31 mouse cellular contexts compared by ENCODE assay signal in the genomic region with DNA sequence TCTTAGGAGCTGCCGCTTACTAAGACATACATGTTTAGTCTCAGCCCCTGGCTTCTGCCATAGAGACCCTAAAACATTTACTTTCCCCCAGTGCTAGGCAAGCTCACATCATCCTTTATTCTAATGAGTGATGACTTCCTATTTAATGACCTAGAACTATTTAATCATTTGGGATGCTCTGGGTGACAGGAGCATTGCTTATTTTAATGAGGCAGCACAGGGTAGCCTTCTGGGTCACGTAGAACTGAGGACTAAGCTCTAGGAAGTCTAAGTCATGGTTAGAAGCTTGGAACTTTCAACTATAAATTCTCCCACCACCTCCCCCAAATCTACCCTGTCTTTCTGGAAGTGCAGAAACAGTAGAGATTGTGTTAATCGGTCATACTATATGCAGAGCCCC.
"Had no signal": no experiment of that assay in that cellular context is flagged by ENCODE, and none has a peak within 500 bp of the region (broad histone marks: within the 10 kb centered on the region; RNA-seq: fewer than 3 reads in every experiment).

No protein-coding gene starts in this region.

- H3K9ac ChIP-seq: limb, embryonic 12.5 days; limb, embryonic 13.5 days; limb, embryonic 15.5 days; liver, embryonic 12.5 days; liver, embryonic 13.5 days; liver, embryonic 14.5 days; liver, embryonic 15.5 days; liver, postnatal 0 days; lung, embryonic 14.5 days; lung, embryonic 15.5 days; midbrain, embryonic 12.5 days; midbrain, embryonic 13.5 days; midbrain, embryonic 15.5 days; neural tube, embryonic 12.5 days had no signal

- H3K36me3 ChIP-seq: limb, embryonic 10.5 days; limb, embryonic 12.5 days; limb, embryonic 13.5 days; limb, embryonic 15.5 days; liver, embryonic 12.5 days; liver, embryonic 13.5 days; liver, embryonic 15.5 days; lung, embryonic 15.5 days; midbrain, embryonic 10.5 days; midbrain, embryonic 12.5 days; midbrain, embryonic 13.5 days; midbrain, embryonic 15.5 days; neural tube, embryonic 12.5 days had no signal

- H3K27ac ChIP-seq: limb, embryonic 10.5 days; limb, embryonic 12.5 days; limb, embryonic 13.5 days; limb, embryonic 15.5 days; liver, embryonic 12.5 days; liver, embryonic 13.5 days; liver, embryonic 14.5 days; liver, embryonic 15.5 days; lung, embryonic 15.5 days; midbrain, embryonic 10.5 days; midbrain, embryonic 12.5 days; midbrain, embryonic 13.5 days; midbrain, embryonic 15.5 days; neural tube, embryonic 12.5 days had no signal

- DNase-seq: left cerebral cortex, postnatal 4 days; liver; liver, embryonic 13.5 days; liver, postnatal 0 days; lung, adult 18-20 months; lung, adult 2 months; lung, embryonic 14.5 days; lung, postnatal 10 days; lung, postnatal 14 days; lung, postnatal 36 days; lung, postnatal 4 days; midbrain, embryonic 14.5 days had no signal

- H3K27me3 ChIP-seq: limb, embryonic 12.5 days; limb, embryonic 13.5 days; limb, embryonic 15.5 days; liver, embryonic 12.5 days; liver, embryonic 13.5 days; liver, embryonic 15.5 days; lung, embryonic 15.5 days; midbrain, embryonic 13.5 days; midbrain, embryonic 15.5 days; neural tube, embryonic 12.5 days had no signal

- ATAC-seq: liver, embryonic 12.5 days; liver, postnatal 0 days; lung, postnatal 0 days; midbrain, embryonic 13.5 days; midbrain, embryonic 15.5 days; midbrain, embryonic 16.5 days had no signal

- H3K4me1 ChIP-seq: limb, embryonic 15.5 days; liver, embryonic 12.5 days; liver, embryonic 13.5 days; lung, embryonic 15.5 days; midbrain, embryonic 15.5 days; neural tube, embryonic 12.5 days had no signal

- H3K9me3 ChIP-seq: limb, embryonic 10.5 days; limb, embryonic 12.5 days; limb, embryonic 13.5 days; limb, embryonic 15.5 days; liver, embryonic 12.5 days; liver, embryonic 13.5 days; liver, embryonic 15.5 days; lung, embryonic 15.5 days; megakaryocyte, embryonic 14.5 days; midbrain, embryonic 10.5 days; midbrain, embryonic 12.5 days; midbrain, embryonic 13.5 days; midbrain, embryonic 15.5 days; neural tube, embryonic 12.5 days had no signal

- H3K4me2 ChIP-seq: limb, embryonic 12.5 days; limb, embryonic 13.5 days; limb, embryonic 15.5 days; liver, embryonic 11.5 days; liver, embryonic 12.5 days; liver, embryonic 13.5 days; liver, embryonic 15.5 days; lung, embryonic 14.5 days; lung, embryonic 15.5 days; midbrain, embryonic 11.5 days; midbrain, embryonic 12.5 days; midbrain, embryonic 13.5 days; midbrain, embryonic 15.5 days; neural tube, embryonic 12.5 days had no signal

- H3K4me3 ChIP-seq: limb, embryonic 10.5 days; limb, embryonic 12.5 days; limb, embryonic 13.5 days; limb, embryonic 15.5 days; liver, embryonic 12.5 days; liver, embryonic 13.5 days; liver, embryonic 15.5 days; lung, embryonic 15.5 days; megakaryocyte, embryonic 14.5 days; midbrain, embryonic 10.5 days; midbrain, embryonic 12.5 days; midbrain, embryonic 13.5 days; midbrain, embryonic 15.5 days; myocyte; neural tube, embryonic 12.5 days had no signal
